Mouse (Mus musculus) forebrain, embryonic 10.5 days (tissue): ENCODE measurements at regions not wholly inside any gene's neighbourhood (a gene's known extent, or its start where the extent isn't known, plus 50 kb on each side); places are given as distances from the start of the nearest gene placed in this dataset.
"Not testable (repeated sequence)": the region's sequence is repeated elsewhere in the genome, so short reads cannot be mapped to it uniquely, and the experiment has no call there.

ENCODE experiments used
- DNase-seq: peaks from one replicate; pipeline ENCODE4 v3.0.0-alpha.2; 2017; ENCODE audit warnings: low spot score; ENCODE audit errors: extremely low spot score
- H3K27ac ChIP-seq: fragments of 300-500 bp; sonication (generic); 2 replicates; pipeline ENCODE4 v1.5.1; 2016; ENCODE audit warnings: mild to moderate bottlenecking
- H3K27me3 ChIP-seq: fragments of 300-500 bp; sonication (generic); 2 replicates; pipeline ENCODE4 v1.6.1; 2016; ENCODE audit warnings: mild to moderate bottlenecking; ENCODE audit not compliant: poor library complexity, severe bottlenecking
- H3K36me3 ChIP-seq: fragments of 300-500 bp; sonication (generic); replicated peaks from 2 replicates; pipeline ENCODE4 v1.6.1; 2016; ENCODE audit warnings: mild to moderate bottlenecking, moderate library complexity
- H3K4me1 ChIP-seq: fragments of 300-500 bp; sonication (generic); 2 replicates; pipeline ENCODE4 v1.6.1; 2016
- H3K4me3 ChIP-seq: fragments of 300-500 bp; sonication (generic); 2 replicates; pipeline ENCODE4 v1.5.1; 2016; ENCODE audit warnings: mild to moderate bottlenecking, moderate library complexity
- H3K9me3 ChIP-seq: fragments of 300-500 bp; sonication (generic); 2 replicates; pipeline ENCODE4 v1.6.1; 2016; ENCODE audit warnings: mild to moderate bottlenecking, moderate library complexity
- WGBS: fragments of 180-500 bp; shearing (Covaris S2); methylation state at CpG from one replicate; pipeline ENCODE4 v1.1.7; 2016; 5-methylcytosine and 5-hydroxymethylcytosine counted together

DNA sequence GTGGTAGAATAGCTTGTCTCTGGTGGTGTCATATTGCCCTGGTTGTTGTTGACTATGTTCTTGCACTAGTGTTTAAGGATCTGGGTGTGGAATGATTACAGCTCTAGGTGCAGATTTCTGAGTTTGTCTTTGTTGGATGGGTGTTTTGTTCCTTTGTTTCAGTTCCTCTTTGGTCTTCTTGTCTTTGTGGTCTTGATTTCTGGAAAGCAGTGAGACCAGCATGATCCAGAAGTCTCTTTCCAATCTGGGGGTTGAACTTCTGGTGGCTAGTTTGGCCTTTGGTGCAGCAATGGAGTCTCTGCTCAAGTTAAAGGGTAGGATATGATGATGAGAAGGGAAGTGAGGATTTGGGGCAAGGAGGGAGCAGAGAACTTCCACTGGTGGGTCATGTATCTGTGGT is 174.4 kb downstream of the St8sia4 start:
- no peak for DNase-seq

GRCm38 (mm10) chr1:95500671-95501070 is 166.7 kb downstream of the St8sia4 start:
- H3K36me3 ChIP-seq: not testable (repeated sequence)

More for the DNA sequence above, 174.4 kb downstream of the St8sia4 start:
- H3K4me3 ChIP-seq: no peak overlapping the region
- no peaks in the 10 kb centered on the region for H3K9me3 ChIP-seq
- H3K27ac ChIP-seq: no peak overlapping the region
- H3K27me3 ChIP-seq: no peaks in the 10 kb centered on the region
- no peaks in the 10 kb centered on the region for H3K4me1 ChIP-seq
- no peaks in the 10 kb centered on the region for H3K36me3 ChIP-seq

GRCm38 (mm10) chr1:95508718-95509117 is 158.7 kb downstream of the St8sia4 start:
- DNase-seq: no peak
- Histone ChIP-seq H3K9me3 (0 out of 2 replicates have a peak, but pooled peaks cover 6% of the 10 kb centered on the region), H3K36me3 (no peaks in the 10 kb centered on the region), H3K27ac (no peak overlapping the region), H3K4me1 (no peaks in the 10 kb centered on the region), H3K27me3 (no peaks in the 10 kb centered on the region), H3K4me3 (no peak overlapping the region)
- WGBS: 93% methylated on average over 2 of the region's 2 CpGs

More at GRCm38 (mm10) chr1:95500671-95501070, 166.7 kb downstream of the St8sia4 start:
- not testable (repeated sequence) for DNase-seq, H3K9me3 ChIP-seq, H3K4me1 ChIP-seq, H3K27me3 ChIP-seq, H3K27ac ChIP-seq, H3K4me3 ChIP-seq

DNA sequence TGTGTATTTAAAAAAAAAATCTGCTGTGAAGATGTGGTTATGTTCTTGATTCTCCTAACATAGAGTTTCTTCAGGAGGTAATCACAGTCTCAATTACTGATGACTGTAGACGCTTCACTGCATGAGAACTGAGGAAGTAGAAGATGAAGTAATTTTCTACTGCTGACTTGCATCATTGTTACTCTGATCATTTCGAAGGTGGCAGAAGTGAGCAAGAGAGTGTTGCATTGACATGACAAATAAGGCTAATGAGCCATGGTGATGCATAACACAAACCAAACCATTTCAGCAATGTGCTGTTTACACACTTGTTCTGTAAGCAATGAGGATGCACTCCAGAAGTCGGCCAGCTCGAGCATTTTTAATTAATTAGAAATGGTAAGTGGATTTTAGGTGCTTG is 138.6 kb downstream of the St8sia4 start:
- Histone ChIP-seq H3K36me3 (no peaks in the 10 kb centered on the region), H3K27me3 (no peaks in the 10 kb centered on the region), H3K4me1 (no peaks in the 10 kb centered on the region), H3K27ac (no peak overlapping the region), H3K4me3 (no peak overlapping the region), H3K9me3 (no peaks in the 10 kb centered on the region)
- no peak for DNase-seq
- WGBS: 63% methylated on average over 4 of the region's 4 CpGs

GRCm38 (mm10) chr1:95531017-95531416 is 136.4 kb downstream of the St8sia4 start:
- Histone ChIP-seq H3K27me3 (no peaks in the 10 kb centered on the region), H3K9me3 (no peaks in the 10 kb centered on the region), H3K4me3 (no peak overlapping the region), H3K4me1 (no peaks in the 10 kb centered on the region), H3K27ac (no peak overlapping the region), H3K36me3 (no peaks in the 10 kb centered on the region)
- 89% methylated on average over 3 of the region's 3 CpGs for WGBS
- no peak for DNase-seq
